Mouse (Mus musculus): ENCODE data around the gene Klrk1. TPM values are rescaled to one million over a fixed set of nuclear protein-coding genes. Genes with fewer than 3 reads are reported as not detected.
"Not testable (repeated sequence)": the region's sequence is repeated elsewhere in the genome, so short reads cannot be mapped to it uniquely, and the experiment has no call there.

Klrk1 gene
- 0.14 and 0.18 TPM in 2 replicates for polyA plus RNA-seq (2015; fragmentation: Nextera tagmentation; extraction: Ambion mirVana)

DNA sequence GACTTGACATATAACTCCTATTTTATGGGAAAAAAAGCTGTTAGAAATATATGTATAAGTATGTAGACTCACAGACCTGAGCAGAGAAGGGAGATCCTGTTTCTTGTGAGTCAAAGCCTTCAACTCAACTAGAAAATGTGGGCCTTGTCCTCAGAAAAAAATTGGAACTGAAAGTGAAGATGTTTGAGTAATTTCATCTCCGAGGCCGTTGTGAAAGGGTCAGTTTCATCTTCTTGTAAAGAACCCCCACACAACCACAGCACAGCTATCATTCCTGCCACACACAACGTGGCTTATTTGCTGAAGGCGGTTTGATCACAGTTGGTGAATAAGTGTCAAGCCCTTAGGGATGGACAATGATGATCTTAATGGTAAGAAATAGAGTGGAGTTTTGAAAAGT lies at the start of gene Klrk1:
TSS of gene Klrk1 (minus strand) at position 130 of the 400 bp plus-strand sequence.
- H3K9ac ChIP-seq (ENCODE audit: low read depth, low read length) = no peak within 1 kb of the TSS
- no peak within 1 kb of the TSS for H3K4me3 ChIP-seq (replicated peaks; ENCODE audit: low read depth, low read length)
- H3K4me2 ChIP-seq (ENCODE audit: low read length) = no peak within 1 kb of the TSS
- no peaks in the 10 kb centered on the region for H3K36me3 ChIP-seq (ENCODE audit: insufficient read depth, low read length)
- ATAC-seq (replicated peaks; ENCODE audit: low FRiP score, low read depth) (no peak), DNase-seq (ENCODE audit: low spot score) (no peak)
- no peaks in the 10 kb centered on the region for H3K27me3 ChIP-seq (ENCODE audit: insufficient read depth, low read length)
- H3K4me1 ChIP-seq (replicated peaks; ENCODE audit: insufficient read depth, low read length) = no peaks in the 10 kb centered on the region
- 75% methylated on average over 4 of the region's 4 CpGs for WGBS
- H3K9me3 ChIP-seq (replicated peaks; ENCODE audit: low read length) = no peaks in the 10 kb centered on the region
- no peak for TF ChIP-seq CTCF (IDR thresholded peaks at IDR 0.05; ENCODE audit: low read depth)
- no peak within 1 kb of the TSS for H3K27ac ChIP-seq

DNA sequence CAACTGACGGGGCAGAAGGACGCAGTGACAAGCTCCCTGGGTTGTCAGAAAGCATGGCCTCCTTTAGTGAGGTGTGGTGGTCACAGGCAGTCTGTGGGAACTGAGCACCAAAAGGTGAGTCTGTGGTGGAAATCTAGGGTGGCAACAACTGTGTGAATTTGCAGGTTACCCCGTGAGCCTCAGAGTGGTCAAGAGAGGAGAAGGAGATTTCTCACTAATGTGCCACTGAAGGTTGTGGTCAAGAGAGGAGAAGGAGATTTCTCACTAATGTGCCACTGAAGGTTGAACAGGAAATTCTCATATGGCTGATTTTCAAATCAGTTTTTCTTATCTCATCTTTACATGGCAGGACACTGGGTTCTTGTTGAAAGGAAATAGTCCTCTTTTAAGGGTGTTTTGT lies 37.6 kb upstream of the Klrk1 start:
- H3K27ac ChIP-seq; H3K4me2 ChIP-seq (ENCODE audit: low read length); H3K36me3 ChIP-seq (ENCODE audit: insufficient read depth, low read length); H3K4me1 ChIP-seq (replicated peaks; ENCODE audit: insufficient read depth, low read length); H3K9ac ChIP-seq (ENCODE audit: low read depth, low read length); H3K27me3 ChIP-seq (ENCODE audit: insufficient read depth, low read length); H3K9me3 ChIP-seq (replicated peaks; ENCODE audit: low read length); ATAC-seq (replicated peaks; ENCODE audit: low FRiP score, low read depth); DNase-seq (ENCODE audit: low spot score); H3K4me3 ChIP-seq (replicated peaks; ENCODE audit: low read depth, low read length): not testable (repeated sequence)
- 86% methylated on average over 1 of the region's 3 CpGs for WGBS

- not testable (repeated sequence) for DNase-seq (ENCODE audit: low spot score); H3K36me3 ChIP-seq (ENCODE audit: insufficient read depth, low read length); H3K27me3 ChIP-seq (ENCODE audit: insufficient read depth, low read length); H3K4me2 ChIP-seq (ENCODE audit: low read length); ATAC-seq (replicated peaks; ENCODE audit: low FRiP score, low read depth); H3K4me1 ChIP-seq (replicated peaks; ENCODE audit: insufficient read depth, low read length); H3K9ac ChIP-seq (ENCODE audit: low read depth, low read length); H3K27ac ChIP-seq; H3K9me3 ChIP-seq (replicated peaks; ENCODE audit: low read length); H3K4me3 ChIP-seq (replicated peaks; ENCODE audit: low read depth, low read length)
- WGBS = 80% methylated on average over 4 of the region's 4 CpGs
These were observed 36.9 kb upstream of the Klrk1 start, which contains the start of gene Klrc2 for GRCm38 (mm10) chr6:129660589-129660988. TSS of gene Klrc2 (minus strand) at chr6:129660689.

GRCm38 (mm10) chr6:129644054-129644453 lies 20.4 kb upstream of the Klrk1 start:
- not testable (repeated sequence) for H3K27ac ChIP-seq; H3K9ac ChIP-seq (ENCODE audit: low read depth, low read length); H3K4me2 ChIP-seq (ENCODE audit: low read length); H3K4me1 ChIP-seq (replicated peaks; ENCODE audit: insufficient read depth, low read length); ATAC-seq (replicated peaks; ENCODE audit: low FRiP score, low read depth); H3K27me3 ChIP-seq (ENCODE audit: insufficient read depth, low read length); H3K36me3 ChIP-seq (ENCODE audit: insufficient read depth, low read length); H3K9me3 ChIP-seq (replicated peaks; ENCODE audit: low read length); H3K4me3 ChIP-seq (replicated peaks; ENCODE audit: low read depth, low read length); DNase-seq (ENCODE audit: low spot score)
- WGBS = no CpG with 5 or more reads among the region's 3 CpGs

GRCm38 (mm10) chr6:129643237-129643636 lies 19.6 kb upstream of the Klrk1 start, which contains the start of gene Klrc3:
TSS of gene Klrc3 (minus strand) at chr6:129643337.
- H3K9ac ChIP-seq (ENCODE audit: low read depth, low read length); H3K4me3 ChIP-seq (replicated peaks; ENCODE audit: low read depth, low read length); H3K36me3 ChIP-seq (ENCODE audit: insufficient read depth, low read length); H3K27ac ChIP-seq; H3K4me1 ChIP-seq (replicated peaks; ENCODE audit: insufficient read depth, low read length); ATAC-seq (replicated peaks; ENCODE audit: low FRiP score, low read depth); DNase-seq (ENCODE audit: low spot score); H3K27me3 ChIP-seq (ENCODE audit: insufficient read depth, low read length); H3K4me2 ChIP-seq (ENCODE audit: low read length); H3K9me3 ChIP-seq (replicated peaks; ENCODE audit: low read length): not testable (repeated sequence)
- WGBS = 83% methylated on average over 3 of the region's 3 CpGs

GRCm38 (mm10) chr6:129631046-129631445 lies 7.4 kb upstream of the Klrk1 start:
- H3K4me1 ChIP-seq (replicated peaks; ENCODE audit: insufficient read depth, low read length); H3K9ac ChIP-seq (ENCODE audit: low read depth, low read length); DNase-seq (ENCODE audit: low spot score); ATAC-seq (replicated peaks; ENCODE audit: low FRiP score, low read depth); H3K36me3 ChIP-seq (ENCODE audit: insufficient read depth, low read length); H3K27me3 ChIP-seq (ENCODE audit: insufficient read depth, low read length); H3K4me2 ChIP-seq (ENCODE audit: low read length); H3K27ac ChIP-seq; H3K4me3 ChIP-seq (replicated peaks; ENCODE audit: low read depth, low read length); H3K9me3 ChIP-seq (replicated peaks; ENCODE audit: low read length): not testable (repeated sequence)
- 94% methylated on average over 2 of the region's 2 CpGs for WGBS

DNA sequence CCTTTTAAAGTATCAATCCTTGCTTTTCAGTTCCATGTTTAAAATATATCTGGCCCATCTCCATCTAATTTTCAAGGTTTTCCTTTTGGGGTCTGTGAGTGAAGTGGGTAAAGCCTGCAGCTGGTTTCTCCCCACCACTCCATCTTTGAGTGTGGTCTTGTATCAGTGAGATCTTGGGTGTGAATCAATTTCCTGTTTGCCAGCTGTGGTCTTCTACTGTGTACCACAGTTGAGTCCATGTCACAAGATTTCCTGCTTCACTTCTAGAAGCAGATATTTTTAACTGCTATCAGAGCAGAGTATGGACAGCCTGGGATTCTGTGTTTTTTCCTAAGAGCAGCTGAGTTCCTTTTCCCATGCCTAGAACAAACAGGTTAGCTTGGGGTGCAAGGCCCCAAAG lies 15.3 kb downstream of the Klrk1 start:
- Histone ChIP-seq H3K9me3 (replicated peaks; ENCODE audit: low read length) (no peaks in the 10 kb centered on the region), H3K36me3 (ENCODE audit: insufficient read depth, low read length) (no peaks in the 10 kb centered on the region), H3K27me3 (ENCODE audit: insufficient read depth, low read length) (no peaks in the 10 kb centered on the region), H3K4me3 (replicated peaks; ENCODE audit: low read depth, low read length) (no peak overlapping the region), H3K4me1 (replicated peaks; ENCODE audit: insufficient read depth, low read length) (no peaks in the 10 kb centered on the region), H3K9ac (ENCODE audit: low read depth, low read length) (no peak overlapping the region), H3K4me2 (ENCODE audit: low read length) (no peak overlapping the region), H3K27ac (no peak overlapping the region)
- ATAC-seq (replicated peaks; ENCODE audit: low FRiP score, low read depth) (no peak), DNase-seq (ENCODE audit: low spot score) (no peak)
- TF ChIP-seq CTCF (IDR thresholded peaks at IDR 0.05; ENCODE audit: low read depth) = no peak

Measured in kidney, postnatal 0 days (tissue).